Mouse (Mus musculus): Measurements from ENCODE around the gene Gys1. TPM values are rescaled to one million over a fixed set of nuclear protein-coding genes. Genes with fewer than 3 reads are reported as not detected.

The Gys1 gene
- polyA plus RNA-seq, 1 experiment, result 24.4 TPM

- Histone ChIP-seq H3K9me3 (replicated peaks; ENCODE audit: control insufficient read depth, insufficient read depth, low read length, poor library complexity, severe bottlenecking) (no peaks in the 10 kb centered on the region), H3K36me3 (ENCODE audit: control insufficient read depth, insufficient read depth, low read length, poor library complexity, severe bottlenecking) (no peaks in the 10 kb centered on the region), H3K27ac (ENCODE audit: insufficient read depth, low read length) (no peak overlapping the region), H3K9ac (ENCODE audit: low read depth, poor library complexity, severe bottlenecking) (no peak overlapping the region), H3K4me1 (ENCODE audit: control insufficient read depth, insufficient read depth, low read length) (peaks cover 5% of the 10 kb centered on the region), H3K4me3 (ENCODE audit: low read depth, low read length) (no peak overlapping the region), H3K27me3 (ENCODE audit: control insufficient read depth, insufficient read depth, low read length, poor library complexity, severe bottlenecking) (no peaks in the 10 kb centered on the region)
- TF ChIP-seq EP300 (IDR thresholded peaks at IDR 0.05; ENCODE audit: insufficient read depth, low read depth, low read length) (no peak), CTCF (IDR thresholded peaks at IDR 0.05; ENCODE audit: low read depth, low read length) (no peak), POLR2A (IDR thresholded peaks at IDR 0.05; ENCODE audit: insufficient read depth, low read length) (no peak)
Measured at GRCm38 (mm10) chr7:45490822-45491221, 56.2 kb downstream of the Gys1 start.

DNA sequence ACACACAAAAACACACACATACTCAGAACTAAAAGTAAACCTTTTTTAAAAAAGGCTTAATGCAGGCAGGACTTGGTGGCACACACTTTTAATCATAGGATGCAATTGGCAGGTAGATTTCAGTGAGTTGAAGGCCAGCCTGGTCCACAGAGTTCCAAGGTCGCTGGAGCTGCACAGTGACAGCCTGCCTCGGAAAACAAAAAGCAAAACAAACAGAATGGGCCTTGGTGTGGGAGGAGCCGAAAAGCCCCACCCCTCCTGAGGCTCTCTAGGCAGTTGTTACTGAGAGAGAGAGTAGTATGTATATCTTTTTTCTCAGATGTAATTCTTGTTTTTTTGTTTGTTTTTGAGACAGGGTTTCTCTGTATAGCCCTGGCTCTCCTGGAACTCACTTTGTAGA, 56.6 kb downstream of the Gys1 start:
- Histone ChIP-seq H3K27ac (ENCODE audit: insufficient read depth, low read length) (no peak overlapping the region), H3K9ac (ENCODE audit: low read depth, poor library complexity, severe bottlenecking) (no peak overlapping the region), H3K9me3 (replicated peaks; ENCODE audit: control insufficient read depth, insufficient read depth, low read length, poor library complexity, severe bottlenecking) (no peaks in the 10 kb centered on the region)

GRCm38 (mm10) chr7:45492225-45492844, 57.7 kb downstream of the Gys1 start:
- Histone ChIP-seq H3K9ac (ENCODE audit: low read depth, poor library complexity, severe bottlenecking) (no peak overlapping the region), H3K9me3 (replicated peaks; ENCODE audit: control insufficient read depth, insufficient read depth, low read length, poor library complexity, severe bottlenecking) (no peaks in the 10 kb centered on the region), H3K4me1 (ENCODE audit: control insufficient read depth, insufficient read depth, low read length) (peaks cover 5% of the 10 kb centered on the region), H3K27ac (ENCODE audit: insufficient read depth, low read length) (no peak overlapping the region), H3K27me3 (ENCODE audit: control insufficient read depth, insufficient read depth, low read length, poor library complexity, severe bottlenecking) (no peaks in the 10 kb centered on the region), H3K4me3 (ENCODE audit: low read depth, low read length) (no peak overlapping the region), H3K36me3 (ENCODE audit: control insufficient read depth, insufficient read depth, low read length, poor library complexity, severe bottlenecking) (no peaks in the 10 kb centered on the region)
- TF ChIP-seq CTCF (IDR thresholded peaks at IDR 0.05; ENCODE audit: low read depth, low read length), result no peak
- no peak for TF ChIP-seq POLR2A (IDR thresholded peaks at IDR 0.05; ENCODE audit: insufficient read depth, low read length)
- TF ChIP-seq EP300 (IDR thresholded peaks at IDR 0.05; ENCODE audit: insufficient read depth, low read depth, low read length), result no peak

More for the DNA sequence above, 56.6 kb downstream of the Gys1 start:
- no peaks in the 10 kb centered on the region for H3K36me3 ChIP-seq (ENCODE audit: control insufficient read depth, insufficient read depth, low read length, poor library complexity, severe bottlenecking)
- no peak for TF ChIP-seq EP300 (IDR thresholded peaks at IDR 0.05; ENCODE audit: insufficient read depth, low read depth, low read length)
- TF ChIP-seq CTCF (IDR thresholded peaks at IDR 0.05; ENCODE audit: low read depth, low read length), result no peak
- TF ChIP-seq POLR2A (IDR thresholded peaks at IDR 0.05; ENCODE audit: insufficient read depth, low read length), result no peak
- no peaks in the 10 kb centered on the region for H3K27me3 ChIP-seq (ENCODE audit: control insufficient read depth, insufficient read depth, low read length, poor library complexity, severe bottlenecking)
- no peak overlapping the region for H3K4me3 ChIP-seq (ENCODE audit: low read depth, low read length)
- peaks cover 5% of the 10 kb centered on the region for H3K4me1 ChIP-seq (ENCODE audit: control insufficient read depth, insufficient read depth, low read length)

DNA sequence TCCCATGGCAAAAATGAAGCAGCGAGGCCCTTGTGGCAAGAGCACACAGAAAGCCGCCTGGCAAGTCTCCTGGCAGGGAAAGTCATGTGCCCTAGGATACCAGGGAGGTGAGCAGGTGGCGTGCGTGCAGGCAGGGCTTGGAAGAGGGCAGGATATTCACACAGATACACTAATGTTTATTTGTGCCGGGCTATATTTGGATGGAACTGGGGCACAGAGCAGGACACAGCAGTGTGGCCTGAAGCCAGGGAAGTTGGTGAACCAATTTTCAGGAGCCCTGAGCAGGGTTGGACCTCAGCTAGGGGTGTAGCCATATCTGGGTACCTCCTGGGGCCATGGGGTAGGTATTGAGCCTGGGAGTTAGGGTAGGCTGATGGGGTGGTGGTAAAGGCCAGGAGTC, 58.3 kb downstream of the Gys1 start:
- TF ChIP-seq EP300 (IDR thresholded peaks at IDR 0.05; ENCODE audit: insufficient read depth, low read depth, low read length), result no peak

DNA sequence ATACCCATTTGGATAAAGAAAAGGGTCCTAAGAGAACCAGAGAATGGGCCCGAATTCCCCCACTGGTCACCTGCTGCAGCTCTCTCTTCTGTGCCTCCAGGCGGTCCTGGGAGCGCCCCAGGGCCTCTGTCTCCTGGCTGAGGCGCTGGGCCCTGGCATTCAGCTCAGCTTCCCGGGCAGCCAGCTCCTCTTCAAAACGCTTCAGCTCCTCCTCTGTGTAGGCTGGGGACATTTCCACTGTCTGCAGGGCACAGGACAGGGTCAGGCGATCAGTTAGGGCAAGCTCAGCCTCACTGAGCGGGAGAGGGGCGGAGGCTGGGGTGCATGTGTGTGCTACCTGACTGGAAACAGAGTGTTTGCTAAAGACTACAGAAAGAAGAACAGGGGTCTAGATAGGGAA, 59.9 kb downstream of the Gys1 start:
- Histone ChIP-seq H3K9me3 (replicated peaks; ENCODE audit: control insufficient read depth, insufficient read depth, low read length, poor library complexity, severe bottlenecking) (no peaks in the 10 kb centered on the region), H3K27me3 (ENCODE audit: control insufficient read depth, insufficient read depth, low read length, poor library complexity, severe bottlenecking) (no peaks in the 10 kb centered on the region), H3K9ac (ENCODE audit: low read depth, poor library complexity, severe bottlenecking) (no peak overlapping the region), H3K4me3 (ENCODE audit: low read depth, low read length) (no peak overlapping the region), H3K36me3 (ENCODE audit: control insufficient read depth, insufficient read depth, low read length, poor library complexity, severe bottlenecking) (no peaks in the 10 kb centered on the region), H3K27ac (ENCODE audit: insufficient read depth, low read length) (no peak overlapping the region), H3K4me1 (ENCODE audit: control insufficient read depth, insufficient read depth, low read length) (peaks cover 5% of the 10 kb centered on the region)
- TF ChIP-seq EP300 (IDR thresholded peaks at IDR 0.05; ENCODE audit: insufficient read depth, low read depth, low read length) (no peak), POLR2A (IDR thresholded peaks at IDR 0.05; ENCODE audit: insufficient read depth, low read length) (no peak), CTCF (IDR thresholded peaks at IDR 0.05; ENCODE audit: low read depth, low read length) (no peak)

More for the DNA sequence above, 58.3 kb downstream of the Gys1 start:
- H3K27me3 ChIP-seq (ENCODE audit: control insufficient read depth, insufficient read depth, low read length, poor library complexity, severe bottlenecking), result no peaks in the 10 kb centered on the region
- no peak overlapping the region for H3K27ac ChIP-seq (ENCODE audit: insufficient read depth, low read length)
- H3K4me1 ChIP-seq (ENCODE audit: control insufficient read depth, insufficient read depth, low read length), result peaks cover 5% of the 10 kb centered on the region
- no peak overlapping the region for H3K9ac ChIP-seq (ENCODE audit: low read depth, poor library complexity, severe bottlenecking)
- no peak overlapping the region for H3K4me3 ChIP-seq (ENCODE audit: low read depth, low read length)
- H3K36me3 ChIP-seq (ENCODE audit: control insufficient read depth, insufficient read depth, low read length, poor library complexity, severe bottlenecking), result no peaks in the 10 kb centered on the region
- no peaks in the 10 kb centered on the region for H3K9me3 ChIP-seq (replicated peaks; ENCODE audit: control insufficient read depth, insufficient read depth, low read length, poor library complexity, severe bottlenecking)

- Histone ChIP-seq H3K4me1 (ENCODE audit: control insufficient read depth, insufficient read depth, low read length) (no peaks in the 10 kb centered on the region), H3K9ac (ENCODE audit: low read depth, poor library complexity, severe bottlenecking) (no peak overlapping the region), H3K27me3 (ENCODE audit: control insufficient read depth, insufficient read depth, low read length, poor library complexity, severe bottlenecking) (no peaks in the 10 kb centered on the region), H3K4me3 (ENCODE audit: low read depth, low read length) (no peak overlapping the region), H3K36me3 (ENCODE audit: control insufficient read depth, insufficient read depth, low read length, poor library complexity, severe bottlenecking) (no peaks in the 10 kb centered on the region), H3K9me3 (replicated peaks; ENCODE audit: control insufficient read depth, insufficient read depth, low read length, poor library complexity, severe bottlenecking) (no peaks in the 10 kb centered on the region), H3K27ac (ENCODE audit: insufficient read depth, low read length) (no peak overlapping the region)
- TF ChIP-seq POLR2A (IDR thresholded peaks at IDR 0.05; ENCODE audit: insufficient read depth, low read length) (no peak), CTCF (IDR thresholded peaks at IDR 0.05; ENCODE audit: low read depth, low read length) (no peak), EP300 (IDR thresholded peaks at IDR 0.05; ENCODE audit: insufficient read depth, low read depth, low read length) (no peak)
Measured at GRCm38 (mm10) chr7:45498427-45498826, 63.8 kb downstream of the Gys1 start.

Other genes starting within 250 kb of the Gys1 start
- gene Ccdc155, start 230.0 kb upstream of the Gys1 start, polyA plus RNA-seq (2011; ENCODE audit: insufficient read depth, insufficient read length, low read depth, missing spikeins), result 2.2 and 2.6 TPM in 2 replicates
- gene Dkkl1, start 222.7 kb upstream of the Gys1 start, polyA plus RNA-seq (2011; ENCODE audit: insufficient read depth, insufficient read length, low read depth, missing spikeins), result 4.2 and 8.6 TPM in 2 replicates
- 147 and 152 TPM in 2 replicates for gene Tead2, start 219.1 kb upstream of the Gys1 start, polyA plus RNA-seq (2011; ENCODE audit: insufficient read depth, insufficient read length, low read depth, missing spikeins)
- 2.2 and 3.4 TPM in 2 replicates for gene Cd37, start 195.7 kb upstream of the Gys1 start, polyA plus RNA-seq (2011; ENCODE audit: insufficient read depth, insufficient read length, low read depth, missing spikeins)
- 0.55 and 0.63 TPM in 2 replicates for gene Slc6a16, start 193.8 kb upstream of the Gys1 start, polyA plus RNA-seq (2011; ENCODE audit: insufficient read depth, insufficient read length, low read depth, missing spikeins)
- gene Slc6a21, start 157.3 kb upstream of the Gys1 start, polyA plus RNA-seq (2011; ENCODE audit: insufficient read depth, insufficient read length, low read depth, missing spikeins), result not detected in 2 replicates
- gene Trpm4, start 101.1 kb upstream of the Gys1 start, polyA plus RNA-seq (2011; ENCODE audit: insufficient read depth, insufficient read length, low read depth, missing spikeins), result 18.9 and 19.8 TPM in 2 replicates
- 5.2 and 6.9 TPM in 2 replicates for gene Hrc, start 99.6 kb upstream of the Gys1 start, polyA plus RNA-seq (2011; ENCODE audit: insufficient read depth, insufficient read length, low read depth, missing spikeins)
- gene Ppfia3, start 67.8 kb upstream of the Gys1 start, polyA plus RNA-seq (2011; ENCODE audit: insufficient read depth, insufficient read length, low read depth, missing spikeins), result 7.2 and 9.3 TPM in 2 replicates
- gene Lin7b, start 64.3 kb upstream of the Gys1 start, polyA plus RNA-seq (2011; ENCODE audit: insufficient read depth, insufficient read length, low read depth, missing spikeins), result 0.88 TPM in 1 of 2 replicates, not detected in the other
- 686 and 799 TPM in 2 replicates for gene Snrnp70, start 39.1 kb upstream of the Gys1 start, polyA plus RNA-seq (2011; ENCODE audit: insufficient read depth, insufficient read length, low read depth, missing spikeins)
- gene Kcna7, start 29.2 kb upstream of the Gys1 start, polyA plus RNA-seq (2011; ENCODE audit: insufficient read depth, insufficient read length, low read depth, missing spikeins), result 0.41 TPM in 1 of 2 replicates, not detected in the other
- gene Ntf5, start 21.1 kb upstream of the Gys1 start, polyA plus RNA-seq (2011; ENCODE audit: insufficient read depth, insufficient read length, low read depth, missing spikeins), result 5.0 and 5.2 TPM in 2 replicates
- gene Lhb, start 14.0 kb upstream of the Gys1 start, polyA plus RNA-seq (2011; ENCODE audit: insufficient read depth, insufficient read length, low read depth, missing spikeins), result not detected in 2 replicates
- gene Ruvbl2, start 3.3 kb downstream of the Gys1 start, polyA plus RNA-seq (2011; ENCODE audit: insufficient read depth, insufficient read length, low read depth, missing spikeins), result 263 and 267 TPM in 2 replicates
- 5,956 and 6,533 TPM in 2 replicates for gene Ftl1, start 25.0 kb downstream of the Gys1 start, polyA plus RNA-seq (2011; ENCODE audit: insufficient read depth, insufficient read length, low read depth, missing spikeins)
- gene Bax, start 32.1 kb downstream of the Gys1 start, polyA plus RNA-seq (2011; ENCODE audit: insufficient read depth, insufficient read length, low read depth, missing spikeins), result 250 and 287 TPM in 2 replicates
- 1.3 and 2.4 TPM in 2 replicates for gene Tulp2, start 47.0 kb downstream of the Gys1 start, polyA plus RNA-seq (2011; ENCODE audit: insufficient read depth, insufficient read length, low read depth, missing spikeins)
- gene Gm45808, start 52.0 kb downstream of the Gys1 start, polyA plus RNA-seq (2011; ENCODE audit: insufficient read depth, insufficient read length, low read depth, missing spikeins), result not detected in 2 replicates
- gene Dhdh, start 54.0 kb downstream of the Gys1 start, polyA plus RNA-seq (2011; ENCODE audit: insufficient read depth, insufficient read length, low read depth, missing spikeins), result 15.3 and 15.5 TPM in 2 replicates
- gene Nucb1, start 75.6 kb downstream of the Gys1 start, polyA plus RNA-seq (2011; ENCODE audit: insufficient read depth, insufficient read length, low read depth, missing spikeins), result 105 and 119 TPM in 2 replicates
- gene Ppp1r15a, start 91.4 kb downstream of the Gys1 start, polyA plus RNA-seq (2011; ENCODE audit: insufficient read depth, insufficient read length, low read depth, missing spikeins), result 15.5 and 18.6 TPM in 2 replicates
- gene Plekha4, start 91.5 kb downstream of the Gys1 start, polyA plus RNA-seq (2011; ENCODE audit: insufficient read depth, insufficient read length, low read depth, missing spikeins), result 14.3 and 18.6 TPM in 2 replicates
- 55.0 and 62.2 TPM in 2 replicates for gene Hsd17b14, start 120.0 kb downstream of the Gys1 start, polyA plus RNA-seq (2011; ENCODE audit: insufficient read depth, insufficient read length, low read depth, missing spikeins)
- gene Bcat2, start 135.3 kb downstream of the Gys1 start, polyA plus RNA-seq (2011; ENCODE audit: insufficient read depth, insufficient read length, low read depth, missing spikeins), result 104 and 144 TPM in 2 replicates
- 0.94 and 1.7 TPM in 2 replicates for gene Fgf21, start 180.6 kb downstream of the Gys1 start, polyA plus RNA-seq (2011; ENCODE audit: insufficient read depth, insufficient read length, low read depth, missing spikeins)
- gene Fut1, start 182.4 kb downstream of the Gys1 start, polyA plus RNA-seq (2011; ENCODE audit: insufficient read depth, insufficient read length, low read depth, missing spikeins), result 3.0 and 3.9 TPM in 2 replicates
- 4.6 and 5.8 TPM in 2 replicates for gene Izumo1, start 187.0 kb downstream of the Gys1 start, polyA plus RNA-seq (2011; ENCODE audit: insufficient read depth, insufficient read length, low read depth, missing spikeins)
- 2.5 and 3.0 TPM in 2 replicates for gene Rasip1, start 192.6 kb downstream of the Gys1 start, polyA plus RNA-seq (2011; ENCODE audit: insufficient read depth, insufficient read length, low read depth, missing spikeins)
- gene Mamstr, start 205.1 kb downstream of the Gys1 start, polyA plus RNA-seq (2011; ENCODE audit: insufficient read depth, insufficient read length, low read depth, missing spikeins), result 2.2 and 4.1 TPM in 2 replicates
- 0.87 TPM in 1 of 2 replicates, not detected in the other for gene Fut2, start 231.6 kb downstream of the Gys1 start, polyA plus RNA-seq (2011; ENCODE audit: insufficient read depth, insufficient read length, low read depth, missing spikeins)
- gene Ntn5, start 249.2 kb downstream of the Gys1 start, polyA plus RNA-seq (2011; ENCODE audit: insufficient read depth, insufficient read length, low read depth, missing spikeins), result 0.51 TPM in 1 of 2 replicates, not detected in the other